Mouse (Mus musculus): ENCODE data around the gene Igf2bp1. TPM values are rescaled to one million over a fixed set of nuclear protein-coding genes. Genes with fewer than 3 reads are reported as not detected.

The Igf2bp1 gene
- polyA plus RNA-seq, 1 experiment from 2014 or later = 78.7 TPM

- Histone ChIP-seq H3K36me3 (replicated peaks; ENCODE audit: control insufficient read depth, insufficient read depth, low read depth, low read length) (peaks cover 2% of the 10 kb centered on the region; the same call in 1 of the 2 replicates), H3K9ac (replicated peaks; ENCODE audit: low read length) (peak overlapping the region; percentile 82), H3K27me3 (ENCODE audit: control insufficient read depth, insufficient read depth, low read length) (no peaks in the 10 kb centered on the region), H3K4me2 (ENCODE audit: low read depth, low read length) (peak overlapping the region; percentile 89), H3K9me3 (replicated peaks; ENCODE audit: control insufficient read depth, low read length) (no peaks in the 10 kb centered on the region), H3K4me3 (ENCODE audit: low read depth, low read length) (peak overlapping the region; percentile 43), H3K4me1 (ENCODE audit: control insufficient read depth, insufficient read depth, low read length) (peaks cover 35% of the 10 kb centered on the region), H3K27ac (replicated peaks; ENCODE audit: low read depth, low read length) (peak overlapping the region; percentile 100)
- WGBS = 25% methylated on average over 8 of the region's 8 CpGs
- no peak for ATAC-seq (replicated peaks; ENCODE audit: insufficient number of reproducible peaks, low FRiP score, low TSS enrichment, low read depth)
- peak; percentile 23 for DNase-seq (ENCODE audit: low spot score)
Observed at GRCm38 (mm10) chr11:95989864-95990263, 15.9 kb downstream of the Igf2bp1 start.

- peak overlapping the region; percentile 20; the same call in 1 of the 2 replicates for H3K27ac ChIP-seq (replicated peaks; ENCODE audit: low read depth, low read length)
- no peaks in the 10 kb centered on the region for H3K9me3 ChIP-seq (replicated peaks; ENCODE audit: control insufficient read depth, low read length)
- peak overlapping the region; percentile 10; the same call in 1 of the 2 replicates for H3K4me2 ChIP-seq (ENCODE audit: low read depth, low read length)
- H3K9ac ChIP-seq (replicated peaks; ENCODE audit: low read length) = no peak overlapping the region
- H3K4me1 ChIP-seq (ENCODE audit: control insufficient read depth, insufficient read depth, low read length) = peaks cover 36% of the 10 kb centered on the region
- H3K27me3 ChIP-seq (ENCODE audit: control insufficient read depth, insufficient read depth, low read length) = no peaks in the 10 kb centered on the region
- no peak overlapping the region for H3K4me3 ChIP-seq (ENCODE audit: low read depth, low read length)
- 78% methylated on average over 9 of the region's 9 CpGs for WGBS
- H3K36me3 ChIP-seq (replicated peaks; ENCODE audit: control insufficient read depth, insufficient read depth, low read depth, low read length) = no peaks in the 10 kb centered on the region; the same call in 1 of the 2 replicates
- ATAC-seq (replicated peaks; ENCODE audit: insufficient number of reproducible peaks, low FRiP score, low TSS enrichment, low read depth) = no peak
- no peak for DNase-seq (ENCODE audit: low spot score)
Observed at GRCm38 (mm10) chr11:95988533-95988932, 17.2 kb downstream of the Igf2bp1 start.

DNA sequence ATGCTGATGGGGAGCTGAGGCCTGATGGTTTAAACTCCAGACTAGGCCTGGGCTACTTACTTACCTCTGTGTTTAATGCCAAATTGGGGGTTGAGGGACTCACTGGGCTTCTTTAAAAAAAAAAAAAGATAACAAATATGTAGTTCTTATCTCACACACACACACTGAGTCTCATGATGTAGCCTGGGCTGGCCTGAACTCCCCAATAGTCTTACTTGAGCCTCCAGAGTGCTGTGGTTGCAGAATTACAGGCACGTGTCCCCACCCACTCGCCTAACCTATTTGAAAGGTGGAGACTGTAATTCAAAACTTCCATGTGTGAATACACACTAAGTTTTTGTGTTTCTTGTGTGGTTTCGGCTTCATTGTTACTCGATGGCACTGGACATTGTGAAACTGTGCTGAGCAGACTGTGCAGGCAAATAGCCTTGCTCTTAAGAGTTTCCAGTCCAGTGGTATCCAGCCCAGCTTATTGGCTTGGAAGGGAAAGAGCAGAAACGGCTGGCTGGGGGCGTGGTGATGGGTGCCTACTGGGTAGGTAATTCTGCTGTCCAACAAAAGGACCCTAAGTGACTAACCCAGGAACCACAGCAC, 17.8 kb downstream of the Igf2bp1 start:
- H3K4me1 ChIP-seq (ENCODE audit: control insufficient read depth, insufficient read depth, low read length) = peaks cover 36% of the 10 kb centered on the region
- 78% methylated on average over 6 of the region's 6 CpGs for WGBS
- ATAC-seq (replicated peaks; ENCODE audit: insufficient number of reproducible peaks, low FRiP score, low TSS enrichment, low read depth) (no peak), DNase-seq (ENCODE audit: low spot score) (no peak)
- H3K9me3 ChIP-seq (replicated peaks; ENCODE audit: control insufficient read depth, low read length) = no peaks in the 10 kb centered on the region
- H3K4me3 ChIP-seq (ENCODE audit: low read depth, low read length) = no peak overlapping the region
- H3K36me3 ChIP-seq (replicated peaks; ENCODE audit: control insufficient read depth, insufficient read depth, low read depth, low read length) = no peaks in the 10 kb centered on the region; the same call in 1 of the 2 replicates
- peak overlapping the region; percentile 20; the same call in 1 of the 2 replicates for H3K27ac ChIP-seq (replicated peaks; ENCODE audit: low read depth, low read length)
- no peaks in the 10 kb centered on the region for H3K27me3 ChIP-seq (ENCODE audit: control insufficient read depth, insufficient read depth, low read length)
- no peak overlapping the region for H3K9ac ChIP-seq (replicated peaks; ENCODE audit: low read length)
- no peak overlapping the region for H3K4me2 ChIP-seq (ENCODE audit: low read depth, low read length)

- Histone ChIP-seq H3K9me3 (replicated peaks; ENCODE audit: control insufficient read depth, low read length) (no peaks in the 10 kb centered on the region), H3K27ac (replicated peaks; ENCODE audit: low read depth, low read length) (peak overlapping the region; percentile 14), H3K27me3 (ENCODE audit: control insufficient read depth, insufficient read depth, low read length) (no peaks in the 10 kb centered on the region), H3K9ac (replicated peaks; ENCODE audit: low read length) (no peak overlapping the region; the same call in 1 of the 2 replicates), H3K36me3 (replicated peaks; ENCODE audit: control insufficient read depth, insufficient read depth, low read depth, low read length) (peaks cover 4% of the 10 kb centered on the region; the same call in 1 of the 2 replicates), H3K4me2 (ENCODE audit: low read depth, low read length) (no peak overlapping the region), H3K4me1 (ENCODE audit: control insufficient read depth, insufficient read depth, low read length) (peaks cover 17% of the 10 kb centered on the region), H3K4me3 (ENCODE audit: low read depth, low read length) (no peak overlapping the region)
- 0% methylated on average over 1 of the region's 1 CpGs for WGBS
- DNase-seq (ENCODE audit: low spot score) (peak; percentile 79), ATAC-seq (replicated peaks; ENCODE audit: insufficient number of reproducible peaks, low FRiP score, low TSS enrichment, low read depth) (peak; percentile 66)
Observed at GRCm38 (mm10) chr11:95982475-95982874, 23.3 kb downstream of the Igf2bp1 start.

GRCm38 (mm10) chr11:95981804-95982203, 23.9 kb downstream of the Igf2bp1 start:
- DNase-seq (ENCODE audit: low spot score) = no peak
- H3K27me3 ChIP-seq (ENCODE audit: control insufficient read depth, insufficient read depth, low read length) = no peaks in the 10 kb centered on the region
- peaks cover 17% of the 10 kb centered on the region for H3K4me1 ChIP-seq (ENCODE audit: control insufficient read depth, insufficient read depth, low read length)
- H3K9ac ChIP-seq (replicated peaks; ENCODE audit: low read length) = no peak overlapping the region
- ATAC-seq (replicated peaks; ENCODE audit: insufficient number of reproducible peaks, low FRiP score, low TSS enrichment, low read depth) = no peak
- H3K4me3 ChIP-seq (ENCODE audit: low read depth, low read length) = no peak overlapping the region
- H3K36me3 ChIP-seq (replicated peaks; ENCODE audit: control insufficient read depth, insufficient read depth, low read depth, low read length) = peaks cover 4% of the 10 kb centered on the region
- no peaks in the 10 kb centered on the region for H3K9me3 ChIP-seq (replicated peaks; ENCODE audit: control insufficient read depth, low read length)
- peak overlapping the region; percentile 14 for H3K27ac ChIP-seq (replicated peaks; ENCODE audit: low read depth, low read length)
- 78% methylated on average over 12 of the region's 12 CpGs for WGBS
- H3K4me2 ChIP-seq (ENCODE audit: low read depth, low read length) = no peak overlapping the region

DNA sequence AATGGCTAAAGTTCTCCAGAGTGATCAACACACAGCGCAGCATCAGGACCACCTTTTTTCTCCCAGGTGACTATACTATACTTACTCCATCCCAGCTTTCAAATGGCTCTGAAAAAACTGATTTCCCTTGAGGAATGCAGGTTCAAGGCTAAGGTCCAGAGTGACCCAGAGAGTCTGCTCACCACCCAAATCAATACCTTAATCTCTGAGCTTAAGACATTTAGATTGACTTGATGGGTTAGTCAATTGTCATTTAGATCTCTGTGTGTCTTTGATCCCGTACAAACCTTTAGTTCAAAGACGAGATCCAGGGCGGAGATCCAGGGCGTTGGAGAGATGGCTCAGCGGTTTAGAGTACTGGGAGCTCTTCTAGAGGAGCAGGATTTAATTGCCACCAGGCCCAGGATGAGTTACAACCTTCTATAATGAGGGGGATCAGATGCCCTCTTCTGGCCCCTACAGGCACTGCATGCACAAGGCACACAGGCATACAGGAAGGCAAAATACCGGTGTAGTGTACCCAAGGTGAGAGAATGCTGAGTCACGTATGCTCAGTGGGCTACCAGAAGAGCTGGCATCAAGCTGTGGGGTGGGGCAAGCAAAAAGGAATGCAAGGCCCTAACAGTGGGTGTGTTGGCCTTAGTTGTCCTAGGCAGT, 24.9 kb downstream of the Igf2bp1 start:
- no peak overlapping the region for H3K9ac ChIP-seq (replicated peaks; ENCODE audit: low read length)
- no peak for ATAC-seq (replicated peaks; ENCODE audit: insufficient number of reproducible peaks, low FRiP score, low TSS enrichment, low read depth)
- H3K9me3 ChIP-seq (replicated peaks; ENCODE audit: control insufficient read depth, low read length) = no peaks in the 10 kb centered on the region
- peak; percentile 71 for DNase-seq (ENCODE audit: low spot score)
- H3K27ac ChIP-seq (replicated peaks; ENCODE audit: low read depth, low read length) = no peak overlapping the region
- WGBS = 47% methylated on average over 8 of the region's 8 CpGs
- peaks cover 17% of the 10 kb centered on the region for H3K4me1 ChIP-seq (ENCODE audit: control insufficient read depth, insufficient read depth, low read length)
- H3K36me3 ChIP-seq (replicated peaks; ENCODE audit: control insufficient read depth, insufficient read depth, low read depth, low read length) = peaks cover 12% of the 10 kb centered on the region
- H3K27me3 ChIP-seq (ENCODE audit: control insufficient read depth, insufficient read depth, low read length) = no peaks in the 10 kb centered on the region
- no peak overlapping the region for H3K4me2 ChIP-seq (ENCODE audit: low read depth, low read length)
- H3K4me3 ChIP-seq (ENCODE audit: low read depth, low read length) = no peak overlapping the region

- peaks cover 13% of the 10 kb centered on the region for H3K36me3 ChIP-seq (replicated peaks; ENCODE audit: control insufficient read depth, insufficient read depth, low read depth, low read length)
- no peak overlapping the region for H3K9ac ChIP-seq (replicated peaks; ENCODE audit: low read length)
- DNase-seq (ENCODE audit: low spot score) (no peak), ATAC-seq (replicated peaks; ENCODE audit: insufficient number of reproducible peaks, low FRiP score, low TSS enrichment, low read depth) (no peak)
- peaks cover 16% of the 10 kb centered on the region for H3K4me1 ChIP-seq (ENCODE audit: control insufficient read depth, insufficient read depth, low read length)
- no peak overlapping the region for H3K27ac ChIP-seq (replicated peaks; ENCODE audit: low read depth, low read length)
- H3K27me3 ChIP-seq (ENCODE audit: control insufficient read depth, insufficient read depth, low read length) = no peaks in the 10 kb centered on the region
- 76% methylated on average over 3 of the region's 3 CpGs for WGBS
- no peak overlapping the region for H3K4me2 ChIP-seq (ENCODE audit: low read depth, low read length)
- H3K9me3 ChIP-seq (replicated peaks; ENCODE audit: control insufficient read depth, low read length) = no peaks in the 10 kb centered on the region
- no peak overlapping the region for H3K4me3 ChIP-seq (ENCODE audit: low read depth, low read length)
Observed at GRCm38 (mm10) chr11:95978487-95978886, 27.3 kb downstream of the Igf2bp1 start.

DNA sequence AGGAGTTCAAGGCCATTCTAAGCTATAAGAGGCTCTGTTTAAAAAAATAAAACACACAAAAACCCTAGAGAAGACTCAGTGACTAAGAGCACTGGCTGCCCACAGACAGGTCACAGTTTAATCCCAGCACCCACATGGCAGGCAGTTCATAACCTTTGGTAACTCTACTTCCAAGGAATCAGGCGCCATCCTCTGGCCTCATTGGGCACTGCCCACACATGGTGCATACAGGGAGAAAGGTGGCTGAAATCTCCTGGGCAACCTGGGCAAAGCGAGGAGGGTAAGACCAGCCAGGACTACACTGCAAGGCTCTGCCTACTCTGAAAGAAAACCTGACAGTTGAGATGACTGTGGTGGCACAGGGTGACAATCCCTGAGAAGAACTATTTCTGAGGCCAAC, 29.4 kb downstream of the Igf2bp1 start:
- ATAC-seq (replicated peaks; ENCODE audit: insufficient number of reproducible peaks, low FRiP score, low TSS enrichment, low read depth) = no peak; the same call in 1 of the 2 replicates
- Histone ChIP-seq H3K4me2 (ENCODE audit: low read depth, low read length) (no peak overlapping the region), H3K9ac (replicated peaks; ENCODE audit: low read length) (no peak overlapping the region), H3K4me1 (ENCODE audit: control insufficient read depth, insufficient read depth, low read length) (peaks cover 3% of the 10 kb centered on the region; the same call in 1 of the 2 replicates), H3K9me3 (replicated peaks; ENCODE audit: control insufficient read depth, low read length) (no peaks in the 10 kb centered on the region), H3K27ac (replicated peaks; ENCODE audit: low read depth, low read length) (no peak overlapping the region), H3K4me3 (ENCODE audit: low read depth, low read length) (no peak overlapping the region), H3K27me3 (ENCODE audit: control insufficient read depth, insufficient read depth, low read length) (no peaks in the 10 kb centered on the region), H3K36me3 (replicated peaks; ENCODE audit: control insufficient read depth, insufficient read depth, low read depth, low read length) (peaks cover 16% of the 10 kb centered on the region)
- DNase-seq (ENCODE audit: low spot score) = no peak
- 90% methylated on average over 2 of the region's 2 CpGs for WGBS
